Mouse (Mus musculus) ES-E14 (cell line): ENCODE measurements around the gene Arhgap32.

Experiments used
- CHD2 ChIP-seq: IDR thresholded peaks from 2 replicates; pipeline ENCODE4 v1.6.1; 2014; ENCODE audit warnings: mild to moderate bottlenecking, low read depth, low read length, inconsistent platforms
- HCFC1 ChIP-seq: IDR thresholded peaks from 2 replicates; pipeline ENCODE4 v1.6.1; 2012; ENCODE audit warnings: low read length, inconsistent platforms, borderline replicate concordance; ENCODE audit not compliant: insufficient read depth
- MAFK ChIP-seq: IDR thresholded peaks from 2 replicates; pipeline ENCODE4 v1.6.1; 2014; ENCODE audit warnings: mild to moderate bottlenecking, low read depth, low read length, inconsistent platforms; ENCODE audit not compliant: insufficient read depth

- TF ChIP-seq CHD2: no peak
- TF ChIP-seq HCFC1: no peak
- no peak for TF ChIP-seq MAFK
These were observed 43.2 kb upstream of the Arhgap32 start for GRCm38 (mm10) chr9:32072778-32073177.
